Mouse (Mus musculus) cerebellum, adult 2 months (tissue): ENCODE measurements around the gene Fcgr1. TPM values are rescaled to one million over a fixed set of nuclear protein-coding genes. Genes with fewer than 3 reads are reported as not detected.
A peak's percentile ranks its signal among the peaks of the same experiment; 100 is the strongest.
"Not testable (repeated sequence)": the region's sequence is repeated elsewhere in the genome, so short reads cannot be mapped to it uniquely, and the experiment has no call there.

Experiments
- DNase-seq, 2 experiments: peaks; one replicate each; pipeline ENCODE4 v3.0.0; 2021
- H3K27ac ChIP-seq: fragments of 200-500 bp; 2 replicates; pipeline ENCODE4 v1.5.1; 2012; ENCODE audit warnings: low read length, control low read depth, inconsistent platforms; ENCODE audit not compliant: insufficient read depth
- H3K27me3 ChIP-seq: fragments of 200-500 bp; 2 replicates; pipeline ENCODE4 v1.6.1; 2012; ENCODE audit warnings: inconsistent platforms, mild to moderate bottlenecking, low read length, moderate library complexity; ENCODE audit not compliant: control insufficient read depth, insufficient read depth
- H3K4me1 ChIP-seq: fragments of 200-500 bp; 2 replicates; pipeline ENCODE4 v1.6.1; 2011; ENCODE audit warnings: low read length; ENCODE audit not compliant: control insufficient read depth, insufficient read depth
- H3K4me3 ChIP-seq: fragments of 200-500 bp; replicated peaks from 2 replicates; pipeline ENCODE3; 2011; ENCODE audit warnings: mild to moderate bottlenecking, low read depth, low read length, control low read depth; ENCODE audit not compliant: insufficient read depth
- CTCF ChIP-seq: fragments of 200-500 bp; IDR thresholded peaks from 2 replicates; pipeline ENCODE4 v1.5.1; 2011; ENCODE audit warnings: low read depth, mild to moderate bottlenecking, control low read depth, low read length, moderate library complexity, borderline replicate concordance; ENCODE audit not compliant: insufficient read depth
- POLR2A ChIP-seq: fragments of 200-500 bp; IDR thresholded peaks from 2 replicates; pipeline ENCODE4 v1.6.1; 2011; ENCODE audit warnings: low read length, control low read depth, borderline replicate concordance; ENCODE audit not compliant: insufficient read depth
- WGBS: fragments of 180-500 bp; shearing (Covaris S2); methylation state at CpG from one replicate; pipeline ENCODE4 v1.1.7; 2018; 5-methylcytosine and 5-hydroxymethylcytosine counted together
- polyA plus RNA-seq: library from polyadenylated mRNA; depleted of rRNA; stranded (reverse); fragments of >200 nt; gene quantifications from 2 replicates; pipeline ENCODE4 v1.2.3, GENCODE M21; 2012

Gene Fcgr1
- polyA plus RNA-seq, 1 experiment = 2.0 TPM

DNA sequence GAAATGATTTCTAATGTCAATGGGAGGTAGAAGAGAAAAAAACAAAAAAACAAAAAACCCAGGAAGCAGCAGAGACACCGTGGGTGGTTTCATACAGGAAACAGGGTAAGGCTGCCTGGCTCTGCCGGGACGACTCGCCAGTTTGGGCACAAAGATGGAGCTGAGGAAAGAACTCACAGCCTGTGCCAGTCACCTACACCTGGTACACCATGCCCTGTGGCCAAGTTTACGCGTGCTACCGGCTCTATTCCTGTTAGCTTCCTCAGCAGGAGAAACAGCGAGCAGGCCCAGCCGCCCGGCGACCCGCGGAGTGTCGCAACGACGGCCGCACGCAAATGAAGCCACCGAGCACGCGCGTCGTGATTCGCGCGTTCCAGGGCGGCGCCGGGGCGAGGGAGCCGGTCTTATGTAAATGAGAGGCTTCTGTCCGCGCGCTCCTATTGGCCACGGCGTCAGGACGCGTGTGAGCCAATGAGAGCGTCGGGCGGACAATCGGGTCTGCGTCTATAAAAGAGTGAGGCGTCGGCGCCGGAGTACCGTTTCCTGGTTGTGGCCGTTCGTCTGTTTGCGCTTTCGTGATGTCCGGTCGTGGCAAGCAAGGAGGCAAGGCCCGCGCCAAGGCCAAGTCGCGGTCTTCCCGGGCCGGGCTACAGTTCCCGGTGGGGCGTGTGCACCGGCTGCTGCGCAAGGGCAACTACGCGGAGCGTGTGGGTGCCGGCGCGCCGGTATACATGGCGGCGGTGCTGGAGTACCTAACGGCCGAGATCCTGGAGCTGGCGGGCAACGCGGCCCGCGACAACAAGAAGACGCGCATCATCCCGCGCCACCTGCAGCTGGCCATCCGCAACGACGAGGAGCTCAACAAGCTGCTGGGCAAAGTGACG lies 48.5 kb downstream of the Fcgr1 start, which contains the start of gene Hist2h2aa1:
Hist2h2aa1 (plus strand) TSS at position 495 of the 884 bp plus-strand sequence.
- TF ChIP-seq POLR2A = peak; percentile 58
- WGBS = under 1% methylated on average over 45 of the region's 88 CpGs
- H3K27ac ChIP-seq = peak within 1 kb of the TSS; percentile 93
- not testable (repeated sequence) for H3K27me3 ChIP-seq
- peaks cover 10% of the 10 kb centered on the region for H3K4me1 ChIP-seq
- DNase-seq = peak; percentile 92 to 93
- H3K4me3 ChIP-seq = peak within 1 kb of the TSS; percentile 71

DNA sequence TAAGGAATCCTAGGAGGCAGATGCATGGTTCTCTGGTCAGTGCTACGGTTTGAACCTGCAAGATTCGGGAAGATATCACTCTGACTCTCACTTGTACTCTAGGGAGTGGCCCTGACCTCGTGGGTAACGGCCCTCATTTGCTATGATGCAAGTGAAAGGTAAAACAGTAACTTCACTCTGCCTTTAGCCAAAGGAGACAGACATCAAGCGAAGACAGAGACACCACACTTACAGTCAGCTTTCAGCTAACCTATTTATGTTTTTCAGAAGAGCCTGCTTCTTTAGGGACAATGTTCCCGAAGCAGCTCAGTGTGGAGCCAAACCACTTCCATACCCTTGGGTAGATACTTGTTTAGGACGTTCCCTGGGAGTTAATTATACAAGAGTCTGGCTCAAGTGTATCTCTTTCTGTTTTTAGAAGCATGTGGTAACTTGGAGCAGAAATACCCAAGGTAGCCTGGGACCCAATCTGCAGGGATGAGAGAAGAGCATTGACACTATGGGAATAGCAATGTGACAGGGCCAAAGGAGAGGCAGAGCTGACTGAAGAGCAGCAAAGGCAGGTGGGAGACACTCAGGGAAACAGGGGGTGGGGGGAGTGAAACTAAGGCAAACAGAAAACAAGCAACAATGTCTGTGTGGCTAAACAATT lies 49.7 kb downstream of the Fcgr1 start:
- TF ChIP-seq POLR2A (no peak), CTCF (no peak)
- peak overlapping the region; percentile 26 for H3K4me3 ChIP-seq
- WGBS = 81% methylated on average over 7 of the region's 7 CpGs

DNA sequence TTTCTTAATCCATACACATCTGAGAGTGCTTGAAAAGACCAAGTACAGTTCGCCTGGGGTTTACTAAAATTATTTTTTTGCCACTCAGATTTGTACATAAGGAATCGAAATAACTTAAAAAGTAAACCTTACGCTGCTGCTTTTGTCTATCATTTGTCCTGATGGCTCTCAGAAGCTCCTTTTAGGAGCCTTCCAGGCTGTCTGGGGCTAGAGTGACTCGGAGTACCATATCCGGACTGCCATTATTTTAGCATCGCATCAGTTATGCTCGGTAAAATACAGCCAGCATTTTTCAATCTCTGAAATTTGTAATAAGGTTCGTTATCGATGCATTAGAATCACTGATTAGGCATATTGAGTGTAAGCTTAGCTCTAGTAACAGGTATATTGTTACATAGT lies 53.0 kb downstream of the Fcgr1 start:
- no peak for TF ChIP-seq CTCF
- WGBS = 64% methylated on average over 9 of the region's 9 CpGs
- DNase-seq = no peak
- Histone ChIP-seq H3K27me3 (no peaks in the 10 kb centered on the region), H3K4me1 (peaks cover 10% of the 10 kb centered on the region), H3K4me3 (no peak overlapping the region), H3K27ac (no peak overlapping the region)

More for the DNA sequence above, 49.7 kb downstream of the Fcgr1 start:
- Histone ChIP-seq H3K4me1 (peaks cover 10% of the 10 kb centered on the region), H3K27ac (peak overlapping the region; percentile 93), H3K27me3 (no peaks in the 10 kb centered on the region)
- no peak for DNase-seq

DNA sequence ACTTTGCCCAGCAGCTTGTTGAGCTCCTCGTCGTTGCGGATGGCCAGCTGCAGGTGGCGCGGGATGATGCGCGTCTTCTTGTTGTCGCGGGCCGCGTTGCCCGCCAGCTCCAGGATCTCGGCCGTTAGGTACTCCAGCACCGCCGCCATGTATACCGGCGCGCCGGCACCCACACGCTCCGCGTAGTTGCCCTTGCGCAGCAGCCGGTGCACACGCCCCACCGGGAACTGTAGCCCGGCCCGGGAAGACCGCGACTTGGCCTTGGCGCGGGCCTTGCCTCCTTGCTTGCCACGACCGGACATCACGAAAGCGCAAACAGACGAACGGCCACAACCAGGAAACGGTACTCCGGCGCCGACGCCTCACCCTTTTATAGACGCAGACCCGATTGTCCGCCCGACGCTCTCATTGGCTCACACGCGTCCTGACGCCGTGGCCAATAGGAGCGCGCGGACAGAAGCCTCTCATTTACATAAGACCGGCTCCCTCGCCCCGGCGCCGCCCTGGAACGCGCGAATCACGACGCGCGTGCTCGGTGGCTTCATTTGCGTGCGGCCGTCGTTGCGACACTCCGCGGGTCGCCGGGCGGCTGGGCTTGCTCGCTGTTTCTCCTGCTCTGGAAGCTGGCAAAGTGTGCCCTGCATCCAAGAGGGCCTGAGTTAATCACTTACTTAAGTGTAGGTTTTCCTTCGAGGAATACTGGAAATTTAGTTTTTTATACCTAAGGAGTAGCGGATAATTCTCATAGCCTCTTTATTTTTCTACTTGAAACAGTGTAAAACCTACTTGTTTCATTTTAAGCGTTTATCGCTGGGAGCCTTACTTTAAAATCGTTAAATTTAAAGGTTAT lies 53.6 kb downstream of the Fcgr1 start, which contains the start of gene Hist2h2aa2:
Hist2h2aa2 (minus strand) TSS at position 328 of the 850 bp plus-strand sequence.
- H3K27ac ChIP-seq = peak within 1 kb of the TSS; percentile 12; the same call in 1 of the 2 replicates
- H3K4me3 ChIP-seq = peak within 1 kb of the TSS; percentile 44
- WGBS = 4% methylated on average over 24 of the region's 85 CpGs
- peak; percentile 97 to 99 for DNase-seq
- peak; percentile 52; the same call in 1 of the 2 replicates for TF ChIP-seq POLR2A
- H3K27me3 ChIP-seq = not testable (repeated sequence)
- peaks cover 10% of the 10 kb centered on the region for H3K4me1 ChIP-seq

DNA sequence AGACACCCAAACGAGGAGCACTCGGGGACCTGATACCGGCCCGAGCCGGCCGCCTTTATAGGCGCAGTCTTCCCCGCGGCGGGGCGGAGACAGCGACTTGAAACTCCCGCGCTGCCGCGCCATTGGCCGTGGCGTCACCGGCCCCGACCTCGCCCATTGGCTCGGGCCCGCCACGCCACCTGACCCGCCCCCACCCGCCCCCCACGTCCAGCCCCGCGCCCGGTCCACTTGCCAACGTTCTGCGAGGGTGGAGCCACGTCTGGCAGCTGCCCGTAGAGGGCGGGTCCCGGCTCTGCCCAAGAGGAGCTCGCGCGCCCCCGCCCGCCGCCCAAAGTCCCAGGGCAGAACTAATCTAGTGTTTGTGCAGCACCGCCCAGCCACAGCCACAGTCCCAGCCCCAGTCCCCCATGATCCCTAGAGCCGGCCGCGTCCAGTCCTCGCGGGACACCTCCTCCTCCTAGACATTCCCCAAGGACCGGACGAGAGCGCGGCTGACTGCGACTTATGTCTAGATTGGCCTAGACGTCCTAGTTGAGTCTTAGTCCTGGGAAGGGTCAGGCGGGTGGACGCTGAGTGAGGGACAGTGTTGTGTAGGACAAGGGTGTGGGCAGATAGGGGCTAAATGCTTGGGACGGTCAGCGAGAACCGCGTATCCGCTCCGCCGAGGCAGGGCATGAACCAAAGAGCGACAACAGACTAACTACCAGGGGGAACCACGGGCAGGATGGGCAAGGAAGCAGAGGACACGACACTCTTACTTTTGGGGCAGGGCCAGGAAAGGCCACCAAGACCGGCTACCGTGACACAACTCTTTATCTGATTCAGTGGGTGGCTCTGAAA lies 54.6 kb downstream of the Fcgr1 start, which contains the start of gene Hist2h3c2:
Hist2h3c2 (minus strand) TSS at position 174 of the 840 bp plus-strand sequence.
- H3K27ac ChIP-seq = peak within 1 kb of the TSS; percentile 12; the same call in 1 of the 2 replicates
- not testable (repeated sequence) for H3K27me3 ChIP-seq, H3K4me1 ChIP-seq
- 3% methylated on average over 19 of the region's 68 CpGs for WGBS
- peak within 1 kb of the TSS; percentile 44 for H3K4me3 ChIP-seq
- DNase-seq = peak; percentile 58 to 71

DNA sequence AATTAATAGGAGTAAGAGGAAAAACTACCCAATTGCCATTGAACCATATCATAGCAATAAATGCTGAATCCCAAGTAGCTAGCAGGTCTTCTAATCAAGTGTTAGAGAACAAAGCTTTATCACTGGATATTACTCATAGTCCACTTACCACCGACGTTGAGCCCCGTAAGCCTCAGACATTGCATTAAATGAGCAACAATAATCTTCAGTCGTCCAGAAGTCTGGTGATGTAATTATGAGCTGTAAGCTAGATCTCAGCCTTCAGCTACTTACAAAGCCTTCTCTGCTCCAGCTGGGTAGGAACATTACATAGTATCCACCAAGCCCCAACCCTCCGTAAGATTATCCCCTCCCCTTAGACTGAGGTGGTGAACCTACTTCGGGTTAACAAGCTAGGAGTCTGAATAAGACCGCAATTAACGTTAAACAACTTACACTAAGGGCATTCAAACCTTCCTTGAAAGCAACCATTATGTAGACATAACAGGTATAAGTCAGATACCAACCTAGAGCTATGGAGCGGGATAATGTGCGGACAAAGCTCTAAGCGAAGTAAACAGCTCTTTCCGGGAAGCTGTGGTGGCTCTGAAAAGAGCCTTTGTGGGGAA lies 55.8 kb downstream of the Fcgr1 start:
- TF ChIP-seq CTCF = no peak
- no peak for TF ChIP-seq POLR2A

DNA sequence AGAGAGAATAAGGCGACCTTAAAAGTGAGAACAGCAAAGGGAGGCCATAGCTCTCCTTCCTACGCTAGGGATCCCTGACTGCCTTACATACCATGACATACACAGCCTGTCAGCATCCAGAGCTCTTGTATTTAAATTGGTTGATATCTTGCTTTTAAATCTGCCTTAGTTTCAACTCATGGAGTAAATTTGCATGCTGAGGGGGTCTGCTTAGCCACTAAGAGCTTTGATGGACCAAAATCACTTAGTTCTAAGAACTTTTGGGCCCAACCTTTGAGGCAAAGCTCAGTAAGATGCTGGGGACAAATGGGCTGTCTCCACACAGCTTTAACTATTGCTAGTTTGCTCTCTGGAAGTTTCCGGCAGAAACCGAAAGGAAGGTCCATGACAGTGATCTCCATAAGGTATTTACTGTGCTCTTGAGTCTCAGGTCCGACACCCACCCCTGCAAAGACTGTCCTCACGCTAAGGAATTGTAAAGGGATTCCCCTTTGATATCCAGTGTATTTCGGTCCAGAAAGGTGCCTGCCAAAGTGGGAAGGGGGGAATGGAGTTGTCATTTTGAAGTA lies 56.4 kb downstream of the Fcgr1 start:
- 45% methylated on average over 7 of the region's 7 CpGs for WGBS
- no peaks in the 10 kb centered on the region for H3K27me3 ChIP-seq
- no peak for DNase-seq
- TF ChIP-seq POLR2A = no peak
- no peak for TF ChIP-seq CTCF
- no peaks in the 10 kb centered on the region for H3K4me1 ChIP-seq
- H3K27ac ChIP-seq = no peak overlapping the region
- H3K4me3 ChIP-seq = no peak overlapping the region

More for the DNA sequence above, 55.8 kb downstream of the Fcgr1 start:
- Histone ChIP-seq H3K4me1 (no peaks in the 10 kb centered on the region), H3K27me3 (no peaks in the 10 kb centered on the region), H3K27ac (no peak overlapping the region), H3K4me3 (no peak overlapping the region)
- DNase-seq = no peak
- WGBS = 11% methylated on average over 12 of the region's 12 CpGs
